Mouse (Mus musculus): ENCODE results near the gene Phc2. TPM values are rescaled to one million over a fixed set of nuclear protein-coding genes. Genes with fewer than 3 reads are reported as not detected.
A peak's percentile ranks its signal among the peaks of the same experiment; 100 is the strongest.

The Phc2 gene
- polyA plus RNA-seq, 1 experiment from 2014 or later, result 14.6 TPM

- no peaks in the 10 kb centered on the region for H3K36me3 ChIP-seq (replicated peaks; ENCODE audit: insufficient read depth, low read length)
- ATAC-seq (peak; percentile 31), DNase-seq (no peak)
- 50% methylated on average over 8 of the region's 8 CpGs for WGBS (ENCODE audit: insufficient replicate concordance)
- H3K4me1 ChIP-seq (ENCODE audit: insufficient read depth), result peaks cover 13% of the 10 kb centered on the region
- H3K9ac ChIP-seq (replicated peaks), result no peak overlapping the region
- H3K9me3 ChIP-seq (ENCODE audit: low read length), result no peaks in the 10 kb centered on the region
- H3K27ac ChIP-seq (ENCODE audit: low read depth), result no peak overlapping the region
- peaks cover 5% of the 10 kb centered on the region; the same call in 1 of the 2 replicates for H3K27me3 ChIP-seq (ENCODE audit: insufficient read depth, low read length)
- TF ChIP-seq CTCF (IDR thresholded peaks at IDR 0.05; ENCODE audit: low read depth) (no peak), EP300 (IDR thresholded peaks at IDR 0.05; ENCODE audit: low read depth) (peak; percentile 31; the same call in 1 of the 2 replicates)
- no peak overlapping the region for H3K4me3 ChIP-seq (ENCODE audit: low read depth, low read length)
- no peak overlapping the region for H3K4me2 ChIP-seq (ENCODE audit: low read depth, low read length)
Observed at GRCm38 (mm10) chr4:128621109-128621508, 33.4 kb upstream of the Phc2 start.

DNA sequence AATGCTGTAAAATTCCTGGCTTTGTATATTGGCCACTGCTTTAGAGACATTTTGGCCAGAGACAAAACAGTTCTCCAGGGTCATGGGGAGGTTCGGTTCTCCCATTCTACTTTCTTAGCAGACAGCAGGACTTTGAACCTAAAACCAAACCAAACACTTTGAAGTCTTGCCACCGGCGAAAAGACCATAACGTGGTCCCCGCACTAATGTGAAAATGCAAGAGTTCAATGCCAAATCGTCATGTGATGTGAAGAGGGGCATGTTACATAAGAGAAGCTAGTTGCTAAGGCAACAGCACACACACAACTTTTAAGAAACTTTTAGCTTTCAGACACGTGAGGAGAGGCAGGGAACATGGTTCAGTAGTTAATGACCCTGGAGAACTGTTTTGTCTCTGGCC is 19.1 kb upstream of the Phc2 start:
- Histone ChIP-seq H3K36me3 (replicated peaks; ENCODE audit: insufficient read depth, low read length) (no peaks in the 10 kb centered on the region), H3K4me2 (ENCODE audit: low read depth, low read length) (no peak overlapping the region), H3K9ac (replicated peaks) (no peak overlapping the region), H3K4me1 (ENCODE audit: insufficient read depth) (peaks cover 3% of the 10 kb centered on the region), H3K27me3 (ENCODE audit: insufficient read depth, low read length) (no peaks in the 10 kb centered on the region), H3K9me3 (ENCODE audit: low read length) (no peaks in the 10 kb centered on the region), H3K4me3 (ENCODE audit: low read depth, low read length) (no peak overlapping the region), H3K27ac (ENCODE audit: low read depth) (no peak overlapping the region)
- TF ChIP-seq CTCF (IDR thresholded peaks at IDR 0.05; ENCODE audit: low read depth) (no peak), EP300 (IDR thresholded peaks at IDR 0.05; ENCODE audit: low read depth) (no peak)
- DNase-seq, result no peak
- WGBS (ENCODE audit: insufficient replicate concordance), result 53% methylated on average over 7 of the region's 7 CpGs
- ATAC-seq, result no peak

DNA sequence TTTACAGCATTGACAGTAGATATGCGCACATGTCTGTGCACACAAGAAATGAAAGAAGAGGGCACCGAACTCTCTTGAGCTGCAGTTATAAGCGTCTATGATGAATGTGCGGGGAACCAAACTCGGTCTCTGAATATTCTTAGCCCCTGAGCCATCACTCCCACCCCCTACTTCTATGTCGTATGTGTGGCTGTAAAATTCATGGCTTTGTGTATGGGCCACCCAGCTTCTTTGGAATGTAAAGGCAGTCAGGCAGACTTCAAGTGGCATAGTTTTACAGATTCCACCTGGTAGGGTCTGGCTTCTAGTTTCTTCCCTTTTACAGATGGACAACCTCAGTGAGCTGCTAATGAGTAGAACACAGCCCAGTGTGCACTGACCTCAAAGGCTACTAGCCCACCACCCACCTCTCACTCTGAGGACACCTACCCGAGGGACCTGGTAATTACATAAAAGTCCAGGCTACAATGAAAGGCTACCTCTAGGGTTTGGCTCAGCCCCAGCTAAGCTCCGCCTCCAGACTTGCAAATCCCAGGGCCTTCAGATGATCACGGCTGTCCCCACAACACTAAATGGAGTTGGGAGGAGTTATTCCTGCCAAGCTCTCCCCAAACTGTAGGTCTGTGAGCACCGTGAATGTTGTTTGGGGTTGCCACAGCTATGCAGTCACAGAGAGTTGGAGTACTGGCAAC is 18.5 kb upstream of the Phc2 start:
- no peak for ATAC-seq

GRCm38 (mm10) chr4:128637250-128637649 is 17.3 kb upstream of the Phc2 start:
- DNase-seq (no peak), ATAC-seq (no peak; the same call in 1 of the 2 replicates)
- Histone ChIP-seq H3K4me3 (ENCODE audit: low read depth, low read length) (no peak overlapping the region), H3K27ac (ENCODE audit: low read depth) (no peak overlapping the region), H3K4me1 (ENCODE audit: insufficient read depth) (peaks cover 3% of the 10 kb centered on the region), H3K4me2 (ENCODE audit: low read depth, low read length) (no peak overlapping the region), H3K9me3 (ENCODE audit: low read length) (no peaks in the 10 kb centered on the region), H3K27me3 (ENCODE audit: insufficient read depth, low read length) (no peaks in the 10 kb centered on the region), H3K36me3 (replicated peaks; ENCODE audit: insufficient read depth, low read length) (no peaks in the 10 kb centered on the region), H3K9ac (replicated peaks) (no peak overlapping the region)
- TF ChIP-seq EP300 (IDR thresholded peaks at IDR 0.05; ENCODE audit: low read depth) (no peak), CTCF (IDR thresholded peaks at IDR 0.05; ENCODE audit: low read depth) (no peak)
- WGBS (ENCODE audit: insufficient replicate concordance), result 27% methylated on average over 11 of the region's 11 CpGs

More for the DNA sequence above, 18.5 kb upstream of the Phc2 start:
- Histone ChIP-seq H3K27me3 (ENCODE audit: insufficient read depth, low read length) (no peaks in the 10 kb centered on the region), H3K9ac (replicated peaks) (no peak overlapping the region), H3K9me3 (ENCODE audit: low read length) (no peaks in the 10 kb centered on the region), H3K27ac (ENCODE audit: low read depth) (no peak overlapping the region), H3K4me1 (ENCODE audit: insufficient read depth) (peaks cover 3% of the 10 kb centered on the region), H3K4me2 (ENCODE audit: low read depth, low read length) (no peak overlapping the region), H3K4me3 (ENCODE audit: low read depth, low read length) (no peak overlapping the region), H3K36me3 (replicated peaks; ENCODE audit: insufficient read depth, low read length) (no peaks in the 10 kb centered on the region)
- DNase-seq, result no peak
- TF ChIP-seq CTCF (IDR thresholded peaks at IDR 0.05; ENCODE audit: low read depth), result no peak
- no peak for TF ChIP-seq EP300 (IDR thresholded peaks at IDR 0.05; ENCODE audit: low read depth)
- WGBS (ENCODE audit: insufficient replicate concordance), result 65% methylated on average over 10 of the region's 10 CpGs

DNA sequence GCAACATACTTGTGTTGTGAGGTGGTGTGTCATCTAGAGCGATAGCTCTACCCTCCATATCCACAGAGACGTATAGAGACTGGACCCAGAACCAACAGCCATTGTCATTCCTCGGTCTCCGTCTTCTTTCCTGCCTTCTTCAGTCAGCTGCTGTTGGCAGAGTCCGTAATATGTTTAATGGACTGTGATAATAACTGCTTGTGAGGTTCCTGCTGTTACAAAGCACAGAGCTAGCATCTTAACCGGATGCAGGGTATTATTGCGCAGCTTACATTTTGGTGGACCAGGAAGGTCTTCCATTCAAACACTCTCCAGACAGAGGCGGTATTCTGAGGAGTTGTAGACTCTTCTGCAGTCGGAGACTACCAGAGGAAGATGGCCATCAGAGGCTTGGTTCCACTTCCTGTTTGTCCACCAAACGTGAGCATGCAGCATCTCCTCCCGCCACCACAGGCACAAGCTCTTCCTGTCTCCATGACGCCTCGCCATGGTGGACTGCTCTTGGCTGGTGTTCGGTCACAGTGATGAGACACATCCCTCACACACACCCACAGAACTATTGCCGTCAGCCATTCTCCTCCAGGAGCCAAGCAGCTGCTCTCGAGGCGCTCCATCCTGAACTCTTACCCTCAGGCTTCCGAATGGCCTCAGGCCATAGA is 16.1 kb upstream of the Phc2 start:
- no peak for DNase-seq
- Histone ChIP-seq H3K4me1 (ENCODE audit: insufficient read depth) (peaks cover 3% of the 10 kb centered on the region), H3K9ac (replicated peaks) (no peak overlapping the region), H3K4me2 (ENCODE audit: low read depth, low read length) (no peak overlapping the region), H3K4me3 (ENCODE audit: low read depth, low read length) (no peak overlapping the region), H3K36me3 (replicated peaks; ENCODE audit: insufficient read depth, low read length) (no peaks in the 10 kb centered on the region), H3K9me3 (ENCODE audit: low read length) (no peaks in the 10 kb centered on the region), H3K27ac (ENCODE audit: low read depth) (no peak overlapping the region), H3K27me3 (ENCODE audit: insufficient read depth, low read length) (no peaks in the 10 kb centered on the region)
- WGBS (ENCODE audit: insufficient replicate concordance), result 73% methylated on average over 18 of the region's 18 CpGs
- no peak for ATAC-seq
- TF ChIP-seq CTCF (IDR thresholded peaks at IDR 0.05; ENCODE audit: low read depth), result no peak

DNA sequence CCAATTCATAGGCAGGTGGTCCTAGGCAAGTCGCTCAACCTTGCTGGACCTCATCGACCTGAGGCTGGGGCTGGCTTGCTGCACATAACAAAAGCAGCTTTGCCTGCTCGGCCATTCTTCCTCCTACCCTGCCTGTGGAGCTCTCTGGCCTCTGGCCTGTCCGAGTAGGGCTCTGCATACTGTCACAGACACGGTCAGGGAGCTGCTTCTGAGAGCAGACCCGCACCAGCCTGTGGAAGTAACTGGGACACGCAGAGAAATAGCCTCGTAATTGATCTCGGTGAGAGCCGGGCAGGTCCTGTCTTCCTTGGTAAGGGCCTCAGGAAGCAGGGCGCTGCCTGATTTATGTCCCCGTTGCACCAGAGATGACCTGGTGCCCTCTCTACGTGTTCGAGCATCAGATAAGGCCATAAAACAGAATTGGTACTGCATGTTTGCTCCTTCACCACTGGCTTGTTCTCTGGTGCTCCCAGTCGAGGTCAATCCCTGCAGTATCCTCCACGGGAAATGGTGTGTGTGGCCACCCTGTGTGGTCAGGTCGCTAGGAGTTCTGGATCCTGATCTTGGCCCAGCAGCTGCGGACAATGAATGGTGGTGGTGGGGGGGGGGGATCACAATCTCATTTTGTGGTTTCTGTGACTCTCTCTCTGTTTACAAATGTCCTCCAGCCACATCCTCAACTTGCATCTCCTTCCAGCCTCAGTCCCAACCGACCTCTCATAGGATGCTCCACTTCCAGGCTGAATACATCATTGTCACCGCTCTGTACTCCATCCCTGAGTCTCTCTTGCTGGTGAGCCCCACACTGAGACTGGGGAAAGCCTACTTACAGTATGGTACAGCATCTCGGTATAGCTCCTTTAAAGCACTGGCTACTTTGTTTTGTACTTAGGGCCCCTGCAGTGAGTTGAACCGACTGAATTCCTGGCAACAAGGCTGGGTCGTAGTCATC is 12.5 kb upstream of the Phc2 start:
- Histone ChIP-seq H3K36me3 (replicated peaks; ENCODE audit: insufficient read depth, low read length) (no peaks in the 10 kb centered on the region), H3K9me3 (ENCODE audit: low read length) (no peaks in the 10 kb centered on the region), H3K27ac (ENCODE audit: low read depth) (no peak overlapping the region), H3K4me1 (ENCODE audit: insufficient read depth) (peaks cover 3% of the 10 kb centered on the region), H3K4me3 (ENCODE audit: low read depth, low read length) (no peak overlapping the region), H3K27me3 (ENCODE audit: insufficient read depth, low read length) (no peaks in the 10 kb centered on the region), H3K9ac (replicated peaks) (no peak overlapping the region), H3K4me2 (ENCODE audit: low read depth, low read length) (no peak overlapping the region)
- DNase-seq (no peak), ATAC-seq (no peak)
- no peak for TF ChIP-seq EP300 (IDR thresholded peaks at IDR 0.05; ENCODE audit: low read depth)
- TF ChIP-seq CTCF (IDR thresholded peaks at IDR 0.05; ENCODE audit: low read depth), result no peak
- 40% methylated on average over 23 of the region's 23 CpGs for WGBS (ENCODE audit: insufficient replicate concordance)
